Mouse (Mus musculus) intestine, embryonic 15.5 days (tissue): ENCODE measurements around the gene H1foo. TPM values are rescaled to one million over a fixed set of nuclear protein-coding genes. Genes with fewer than 3 reads are reported as not detected.

Experiments
- ATAC-seq: fragments of 200-750 bp; cut with Nextera tagmentation; 2 replicates; pipeline ENCODE4 v1.8.0; 2017; ENCODE audit warnings: moderate TSS enrichment, moderate library complexity
- H3K27ac ChIP-seq: fragments of 300-500 bp; sonication (generic); 2 replicates; pipeline ENCODE4 v1.5.1; 2015; ENCODE audit warnings: mild to moderate bottlenecking, inconsistent platforms
- H3K27me3 ChIP-seq: fragments of 300-500 bp; sonication (generic); replicated peaks from 2 replicates; pipeline ENCODE4 v1.6.1; 2015; ENCODE audit warnings: inconsistent platforms
- H3K36me3 ChIP-seq: fragments of 300-500 bp; sonication (generic); 2 replicates; pipeline ENCODE4 v1.6.1; 2015; ENCODE audit warnings: inconsistent platforms
- H3K4me1 ChIP-seq: fragments of 300-500 bp; sonication (generic); replicated peaks from 2 replicates; pipeline ENCODE4 v1.6.1; 2015; ENCODE audit warnings: inconsistent platforms
- H3K4me2 ChIP-seq: fragments of 300-500 bp; sonication (generic); replicated peaks from 2 replicates; pipeline ENCODE4 v1.6.1; 2015; ENCODE audit warnings: mild to moderate bottlenecking, inconsistent platforms
- H3K4me3 ChIP-seq: fragments of 300-500 bp; sonication (generic); replicated peaks from 2 replicates; pipeline ENCODE4 v1.5.1; 2015; ENCODE audit warnings: inconsistent platforms
- H3K9ac ChIP-seq: fragments of 300-500 bp; sonication (generic); 2 replicates; pipeline ENCODE4 v1.6.1; 2015; ENCODE audit warnings: inconsistent platforms
- H3K9me3 ChIP-seq: fragments of 300-500 bp; sonication (generic); 2 replicates; pipeline ENCODE4 v1.6.1; 2016; ENCODE audit warnings: inconsistent platforms
- WGBS: fragments of 180-500 bp; shearing (Covaris S2); methylation state at CpG from one replicate; pipeline ENCODE4 v1.1.7; 2015; 5-methylcytosine and 5-hydroxymethylcytosine counted together
- polyA plus RNA-seq: library from polyadenylated mRNA; unstranded; fragments of >200 nt; fragmentation: Nextera tagmentation; extraction: Ambion mirVana; gene quantifications from 2 replicates; pipeline ENCODE4 v1.2.1, GENCODE M21; 2015

The H1foo gene
- polyA plus RNA-seq, 1 experiment from 2014 or later: not detected

DNA sequence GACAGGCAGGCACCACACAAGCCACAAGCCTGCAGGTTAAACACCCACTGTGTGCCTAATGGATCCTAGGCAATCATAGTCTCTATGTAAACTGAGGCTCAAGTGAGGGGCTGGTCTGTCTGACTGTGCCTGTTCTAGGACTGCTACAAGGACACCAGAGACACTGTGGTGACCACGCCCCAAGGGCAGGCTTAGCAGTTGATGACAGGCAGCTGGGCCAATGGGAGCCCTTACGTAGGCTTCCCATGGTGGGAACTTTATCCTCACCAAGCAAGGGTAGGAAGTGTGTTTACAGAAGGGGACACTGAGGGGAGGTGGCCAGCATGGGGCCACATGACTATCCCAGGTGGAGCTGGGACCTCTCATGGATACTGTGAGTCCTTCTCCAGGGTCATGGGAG, 54.5 kb downstream of the H1foo start:
- Histone ChIP-seq H3K4me1 (peaks cover 34% of the 10 kb centered on the region), H3K27me3 (no peaks in the 10 kb centered on the region), H3K9ac (no peak overlapping the region), H3K4me3 (no peak overlapping the region), H3K9me3 (no peaks in the 10 kb centered on the region), H3K4me2 (no peak overlapping the region), H3K27ac (no peak overlapping the region), H3K36me3 (no peaks in the 10 kb centered on the region)
- no peak for ATAC-seq
- WGBS: 91% methylated on average over 2 of the region's 2 CpGs

Other genes with a start within 250 kb of the H1foo start
- gene Tmem40, start 182.5 kb upstream of the H1foo start, polyA plus RNA-seq: 0.78 and 1.2 TPM in 2 replicates
- 16.8 and 17.2 TPM in 2 replicates for gene Cand2, start 170.4 kb upstream of the H1foo start, polyA plus RNA-seq
- gene Rpl32, start 136.2 kb upstream of the H1foo start, polyA plus RNA-seq: 2,172 and 2,428 TPM in 2 replicates
- 0.42 and 0.49 TPM in 2 replicates for gene Efcab12, start 106.5 kb upstream of the H1foo start, polyA plus RNA-seq
- 14.5 and 14.6 TPM in 2 replicates for gene Mbd4, start 91.6 kb upstream of the H1foo start, polyA plus RNA-seq
- gene Ift122, start 91.5 kb upstream of the H1foo start, polyA plus RNA-seq: 13.8 and 14.2 TPM in 2 replicates
- 0.05 TPM in 1 of 2 replicates, not detected in the other for gene Rho, start 13.2 kb upstream of the H1foo start, polyA plus RNA-seq
- gene Plxnd1, start 50.1 kb downstream of the H1foo start, polyA plus RNA-seq: 26.6 and 28.9 TPM in 2 replicates
- 10.0 and 12.4 TPM in 2 replicates for gene Tmcc1, start 248.5 kb downstream of the H1foo start, polyA plus RNA-seq